Mouse (Mus musculus): ENCODE data around the gene Ssbp2. TPM values are rescaled to one million over a fixed set of nuclear protein-coding genes. Genes with fewer than 3 reads are reported as not detected.

The Ssbp2 gene
- polyA plus RNA-seq, 1 experiment from 2014 or later, result 249 TPM

DNA sequence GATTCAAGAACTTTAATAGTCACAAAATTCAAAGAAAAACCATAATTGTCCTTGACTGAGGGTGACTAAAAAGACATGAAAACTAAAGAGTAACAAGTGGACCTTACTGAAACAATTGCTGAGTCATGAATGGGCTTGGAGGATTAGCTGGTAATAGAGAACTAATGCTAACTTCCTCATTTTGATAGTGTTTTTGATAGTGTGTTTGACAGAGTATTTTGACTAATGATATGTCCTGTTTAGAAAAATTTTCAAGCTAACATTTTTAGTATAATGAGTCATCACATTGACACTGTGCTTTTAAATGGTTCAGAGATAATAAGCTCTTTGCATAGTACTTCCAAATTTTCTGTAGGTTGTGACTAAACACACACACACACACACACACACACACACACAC, 267.8 kb downstream of the Ssbp2 start:
- Histone ChIP-seq H3K4me2 (ENCODE audit: low read depth, low read length) (no peak overlapping the region), H3K4me3 (ENCODE audit: low read depth, low read length) (no peak overlapping the region), H3K27ac (ENCODE audit: low read depth, low read length) (no peak overlapping the region), H3K27me3 (ENCODE audit: control insufficient read depth, insufficient read depth, low read length) (no peaks in the 10 kb centered on the region), H3K9me3 (ENCODE audit: control insufficient read depth, low read length) (no peaks in the 10 kb centered on the region), H3K9ac (replicated peaks; ENCODE audit: low read depth, low read length) (no peak overlapping the region), H3K4me1 (ENCODE audit: control insufficient read depth, insufficient read depth, low read length) (no peaks in the 10 kb centered on the region), H3K36me3 (ENCODE audit: control insufficient read depth, insufficient read depth, low read length) (no peaks in the 10 kb centered on the region)
- ATAC-seq (ENCODE audit: low read depth), result no peak

DNA sequence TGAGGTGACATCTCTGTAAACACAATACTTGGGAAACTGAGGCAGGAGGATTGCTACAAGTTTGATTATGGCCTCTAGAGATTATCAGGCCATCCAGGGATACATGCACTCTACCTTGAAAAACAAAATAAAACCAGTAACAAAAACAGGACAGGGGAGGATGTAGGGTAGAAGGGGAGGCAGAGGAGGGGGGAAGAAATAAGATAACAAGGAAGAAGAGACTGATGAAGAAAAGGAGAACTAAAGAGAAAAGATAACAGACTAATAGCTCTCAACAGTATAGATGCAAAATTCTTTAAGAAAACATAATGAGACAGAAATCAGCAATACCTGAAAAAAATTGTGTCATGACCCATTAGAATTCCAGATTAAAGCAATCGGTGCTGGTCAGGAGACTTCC, 277.1 kb downstream of the Ssbp2 start:
- Histone ChIP-seq H3K9me3 (ENCODE audit: control insufficient read depth, low read length) (no peaks in the 10 kb centered on the region), H3K36me3 (ENCODE audit: control insufficient read depth, insufficient read depth, low read length) (no peaks in the 10 kb centered on the region), H3K4me3 (ENCODE audit: low read depth, low read length) (no peak overlapping the region), H3K27me3 (ENCODE audit: control insufficient read depth, insufficient read depth, low read length) (peaks cover 2% of the 10 kb centered on the region; the same call in 1 of the 2 replicates), H3K4me2 (ENCODE audit: low read depth, low read length) (no peak overlapping the region), H3K27ac (ENCODE audit: low read depth, low read length) (no peak overlapping the region), H3K4me1 (ENCODE audit: control insufficient read depth, insufficient read depth, low read length) (0 out of 2 replicates have a peak, but pooled peaks cover 3% of the 10 kb centered on the region), H3K9ac (replicated peaks; ENCODE audit: low read depth, low read length) (no peak overlapping the region)
- no peak for ATAC-seq (ENCODE audit: low read depth)
- WGBS, result 100% methylated on average over 1 of the region's 1 CpGs

DNA sequence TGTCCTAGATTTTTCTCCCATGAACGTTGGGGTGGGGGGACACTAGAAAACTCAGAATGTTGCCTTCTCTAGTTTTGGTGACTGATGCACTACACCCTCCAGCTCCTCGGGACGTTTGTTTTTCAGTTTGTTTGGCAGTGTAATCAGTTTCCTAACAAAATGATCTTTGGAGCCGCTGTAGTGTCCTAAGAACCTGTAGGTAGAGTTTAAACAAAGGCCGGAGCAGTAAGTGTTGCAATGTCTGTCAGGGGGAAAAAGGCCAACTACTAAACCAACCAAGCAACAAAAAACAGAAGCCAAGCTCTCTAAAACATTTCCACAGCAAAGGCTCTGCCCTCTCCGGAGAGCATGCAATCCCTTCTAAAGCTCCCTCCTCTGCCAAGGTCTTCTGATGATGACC, 280.8 kb downstream of the Ssbp2 start:
- Histone ChIP-seq H3K4me2 (ENCODE audit: low read depth, low read length) (peak overlapping the region; percentile 73; the same call in 1 of the 2 replicates), H3K4me1 (ENCODE audit: control insufficient read depth, insufficient read depth, low read length) (0 out of 2 replicates have a peak, but pooled peaks cover 3% of the 10 kb centered on the region), H3K4me3 (ENCODE audit: low read depth, low read length) (peak overlapping the region; percentile 38; the same call in 1 of the 2 replicates), H3K36me3 (ENCODE audit: control insufficient read depth, insufficient read depth, low read length) (no peaks in the 10 kb centered on the region), H3K27ac (ENCODE audit: low read depth, low read length) (no peak overlapping the region), H3K9me3 (ENCODE audit: control insufficient read depth, low read length) (no peaks in the 10 kb centered on the region), H3K9ac (replicated peaks; ENCODE audit: low read depth, low read length) (no peak overlapping the region), H3K27me3 (ENCODE audit: control insufficient read depth, insufficient read depth, low read length) (peaks cover 2% of the 10 kb centered on the region; the same call in 1 of the 2 replicates)
- WGBS, result 75% methylated on average over 6 of the region's 6 CpGs
- no peak for ATAC-seq (ENCODE audit: low read depth)

DNA sequence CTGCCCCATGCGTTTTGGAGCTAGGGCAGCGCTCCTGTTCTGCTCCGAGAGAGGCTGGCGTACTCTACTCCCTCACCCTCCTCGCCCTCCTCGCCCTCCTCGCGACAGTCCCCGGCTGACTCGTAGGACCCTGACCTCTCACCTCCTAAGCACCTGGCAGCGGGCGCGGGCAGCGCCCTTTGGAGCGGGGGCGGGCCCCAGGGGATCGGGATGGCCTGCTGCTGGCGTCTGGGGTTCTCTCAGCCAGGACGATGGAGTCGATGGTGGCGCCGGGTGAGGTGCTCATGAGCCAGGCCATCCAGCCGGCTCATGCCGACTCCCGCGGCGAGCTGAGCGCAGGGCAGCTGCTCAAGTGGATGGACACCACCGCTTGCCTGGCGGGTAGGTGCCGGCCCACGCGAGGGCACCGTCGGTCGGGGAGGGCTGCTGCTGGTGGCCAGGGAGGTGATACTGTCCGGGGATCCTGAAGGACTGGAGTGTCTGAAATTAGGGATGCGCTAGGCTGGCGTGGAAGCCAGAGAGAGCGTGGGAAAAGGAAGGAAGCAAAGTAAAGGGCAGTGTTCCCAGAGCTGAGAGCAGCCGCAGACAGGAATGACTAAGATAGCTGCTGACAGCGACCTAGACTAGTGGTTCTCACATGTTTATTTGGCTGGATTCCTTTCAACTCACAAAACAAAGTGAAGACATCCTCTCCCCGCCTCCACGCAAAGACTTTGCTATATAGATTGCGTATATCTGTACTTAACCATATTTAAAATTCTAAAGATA, 281.4 kb downstream of the Ssbp2 start, which contains the start of gene Acot12:
Gene Acot12 (plus strand): TSS at position 233 of the 768 bp plus-strand sequence.
- peak within 1 kb of the TSS; percentile 64 for H3K9ac ChIP-seq (replicated peaks; ENCODE audit: low read depth, low read length)
- H3K27me3 ChIP-seq (ENCODE audit: control insufficient read depth, insufficient read depth, low read length), result peaks cover 2% of the 10 kb centered on the region; the same call in 1 of the 2 replicates
- peak; percentile 88 for ATAC-seq (ENCODE audit: low read depth)
- H3K36me3 ChIP-seq (ENCODE audit: control insufficient read depth, insufficient read depth, low read length), result no peaks in the 10 kb centered on the region
- H3K27ac ChIP-seq (ENCODE audit: low read depth, low read length), result 0 out of 2 replicates have a peak within 1 kb of the TSS, but pooled peaks have one; percentile 5
- peak within 1 kb of the TSS; percentile 38 for H3K4me3 ChIP-seq (ENCODE audit: low read depth, low read length)
- peak within 1 kb of the TSS; percentile 73 for H3K4me2 ChIP-seq (ENCODE audit: low read depth, low read length)
- H3K4me1 ChIP-seq (ENCODE audit: control insufficient read depth, insufficient read depth, low read length), result 0 out of 2 replicates have a peak, but pooled peaks cover 3% of the 10 kb centered on the region
- no peaks in the 10 kb centered on the region for H3K9me3 ChIP-seq (ENCODE audit: control insufficient read depth, low read length)
- WGBS, result 10% methylated on average over 45 of the region's 45 CpGs

DNA sequence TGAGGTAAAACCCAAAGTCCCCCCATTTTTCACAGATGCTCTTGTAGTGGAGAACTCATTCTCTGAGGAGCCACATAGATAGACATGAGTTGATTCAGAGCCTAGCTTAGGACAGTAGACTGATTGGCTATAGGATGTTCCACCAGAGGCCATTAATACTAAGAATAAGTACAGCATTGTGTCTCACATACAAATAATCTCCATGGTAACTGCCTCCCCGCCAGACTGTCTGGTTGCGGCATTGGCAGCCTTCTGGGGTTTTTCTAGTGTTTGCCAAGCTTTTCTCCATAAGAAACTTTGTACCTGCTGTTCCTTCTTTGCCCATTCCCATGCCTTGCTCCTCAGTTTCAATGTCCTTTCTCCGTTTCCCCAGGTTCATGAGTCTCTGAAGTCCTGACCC, 283.1 kb downstream of the Ssbp2 start:
- Histone ChIP-seq H3K4me2 (ENCODE audit: low read depth, low read length) (no peak overlapping the region), H3K27me3 (ENCODE audit: control insufficient read depth, insufficient read depth, low read length) (peaks cover 2% of the 10 kb centered on the region; the same call in 1 of the 2 replicates), H3K36me3 (ENCODE audit: control insufficient read depth, insufficient read depth, low read length) (no peaks in the 10 kb centered on the region), H3K27ac (ENCODE audit: low read depth, low read length) (no peak overlapping the region), H3K4me3 (ENCODE audit: low read depth, low read length) (no peak overlapping the region), H3K9ac (replicated peaks; ENCODE audit: low read depth, low read length) (no peak overlapping the region), H3K9me3 (ENCODE audit: control insufficient read depth, low read length) (no peaks in the 10 kb centered on the region), H3K4me1 (ENCODE audit: control insufficient read depth, insufficient read depth, low read length) (0 out of 2 replicates have a peak, but pooled peaks cover 3% of the 10 kb centered on the region)
- 64% methylated on average over 3 of the region's 3 CpGs for WGBS
- no peak for ATAC-seq (ENCODE audit: low read depth)

DNA sequence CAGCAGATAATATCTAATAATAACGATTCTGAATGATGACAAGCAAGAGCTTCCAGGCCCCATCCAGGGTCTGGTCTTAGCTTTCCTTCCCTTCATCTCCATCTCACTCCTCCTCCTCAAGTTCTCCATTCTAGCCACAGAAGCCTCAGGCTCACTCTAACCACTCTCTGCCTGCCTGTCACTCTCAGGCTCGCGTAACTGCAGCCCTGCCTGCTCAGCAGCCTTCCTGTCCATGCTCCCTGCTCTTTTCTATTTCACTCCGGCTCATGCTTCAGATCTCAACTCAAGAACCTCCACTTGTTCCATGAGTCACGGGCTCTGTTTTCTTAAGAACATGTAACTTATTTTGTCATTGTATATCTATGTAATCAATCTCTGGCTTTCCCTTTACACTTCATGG, 286.4 kb downstream of the Ssbp2 start:
- Histone ChIP-seq H3K9me3 (ENCODE audit: control insufficient read depth, low read length) (no peaks in the 10 kb centered on the region), H3K27me3 (ENCODE audit: control insufficient read depth, insufficient read depth, low read length) (no peaks in the 10 kb centered on the region), H3K4me1 (ENCODE audit: control insufficient read depth, insufficient read depth, low read length) (no peaks in the 10 kb centered on the region), H3K4me3 (ENCODE audit: low read depth, low read length) (no peak overlapping the region), H3K4me2 (ENCODE audit: low read depth, low read length) (no peak overlapping the region), H3K36me3 (ENCODE audit: control insufficient read depth, insufficient read depth, low read length) (no peaks in the 10 kb centered on the region), H3K9ac (replicated peaks; ENCODE audit: low read depth, low read length) (no peak overlapping the region), H3K27ac (ENCODE audit: low read depth, low read length) (no peak overlapping the region)
- 93% methylated on average over 5 of the region's 5 CpGs for WGBS
- no peak for ATAC-seq (ENCODE audit: low read depth)

DNA sequence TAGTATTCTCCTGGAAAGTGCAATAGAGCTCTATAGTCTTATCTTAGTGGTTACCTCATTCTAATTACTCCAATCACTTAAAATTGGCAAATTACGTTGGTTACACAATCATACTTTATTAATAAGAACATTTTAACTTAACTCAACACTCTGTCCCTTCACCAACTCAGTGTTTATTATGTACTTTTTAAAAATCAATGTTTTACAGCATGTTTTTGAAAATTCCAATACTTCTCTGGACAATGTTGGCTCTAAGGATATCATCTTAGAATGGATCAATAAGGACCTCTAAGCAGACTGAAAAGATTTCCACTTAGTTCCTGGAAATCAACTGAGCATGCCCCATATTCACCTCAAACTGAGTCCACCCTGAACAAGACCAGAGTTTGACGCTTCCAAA, 288.3 kb downstream of the Ssbp2 start:
- Histone ChIP-seq H3K27ac (ENCODE audit: low read depth, low read length) (no peak overlapping the region), H3K36me3 (ENCODE audit: control insufficient read depth, insufficient read depth, low read length) (no peaks in the 10 kb centered on the region), H3K9me3 (ENCODE audit: control insufficient read depth, low read length) (no peaks in the 10 kb centered on the region), H3K27me3 (ENCODE audit: control insufficient read depth, insufficient read depth, low read length) (no peaks in the 10 kb centered on the region), H3K4me3 (ENCODE audit: low read depth, low read length) (no peak overlapping the region), H3K9ac (replicated peaks; ENCODE audit: low read depth, low read length) (no peak overlapping the region), H3K4me1 (ENCODE audit: control insufficient read depth, insufficient read depth, low read length) (no peaks in the 10 kb centered on the region), H3K4me2 (ENCODE audit: low read depth, low read length) (no peak overlapping the region)
- WGBS, result 95% methylated on average over 2 of the region's 2 CpGs
- no peak for ATAC-seq (ENCODE audit: low read depth)

DNA sequence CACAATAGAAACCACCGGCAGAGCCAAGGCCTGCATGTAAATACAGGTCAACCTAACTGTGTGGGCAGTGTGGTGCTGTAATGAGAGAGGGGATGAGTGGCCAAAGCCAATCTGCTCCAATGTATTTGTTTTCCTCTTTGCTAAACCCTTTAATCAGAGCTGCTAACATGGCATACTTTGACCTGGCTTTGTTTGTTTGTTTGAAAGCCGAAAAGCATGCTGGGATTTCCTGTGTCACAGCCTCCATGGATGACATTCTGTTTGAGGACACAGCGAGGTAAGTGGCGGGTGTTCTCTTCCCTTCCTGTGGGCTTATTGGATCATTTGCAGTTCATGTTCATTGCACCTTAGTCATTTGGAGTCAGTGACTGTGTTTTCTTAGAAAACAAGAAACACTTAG, 289.9 kb downstream of the Ssbp2 start:
- no peak overlapping the region for H3K27ac ChIP-seq (ENCODE audit: low read depth, low read length)
- no peak overlapping the region for H3K9ac ChIP-seq (replicated peaks; ENCODE audit: low read depth, low read length)
- H3K27me3 ChIP-seq (ENCODE audit: control insufficient read depth, insufficient read depth, low read length), result no peaks in the 10 kb centered on the region
- H3K4me2 ChIP-seq (ENCODE audit: low read depth, low read length), result no peak overlapping the region
- no peaks in the 10 kb centered on the region for H3K9me3 ChIP-seq (ENCODE audit: control insufficient read depth, low read length)
- WGBS, result 78% methylated on average over 4 of the region's 4 CpGs
- no peaks in the 10 kb centered on the region for H3K4me1 ChIP-seq (ENCODE audit: control insufficient read depth, insufficient read depth, low read length)
- no peak for ATAC-seq (ENCODE audit: low read depth)
- H3K36me3 ChIP-seq (ENCODE audit: control insufficient read depth, insufficient read depth, low read length), result no peaks in the 10 kb centered on the region
- no peak overlapping the region for H3K4me3 ChIP-seq (ENCODE audit: low read depth, low read length)

All from neural tube, embryonic 14.5 days (tissue).